Mouse (Mus musculus) limb, embryonic 14.5 days (tissue): ENCODE results near the gene Olfr1245. TPM values are rescaled to one million over a fixed set of nuclear protein-coding genes. Genes with fewer than 3 reads are reported as not detected.

ENCODE experiments used
- ATAC-seq: fragments of 200-750 bp; cut with Nextera tagmentation; 2 replicates; pipeline ENCODE4 v1.8.0; 2017; ENCODE audit warnings: low read depth, moderate number of reproducible peaks, moderate TSS enrichment; ENCODE audit not compliant: low FRiP score
- DNase-seq: peaks from one replicate; pipeline ENCODE4 v3.0.0-alpha.2; 2015; ENCODE audit warnings: low spot score
- H3K27ac ChIP-seq: fragments of 300-500 bp; sonication (generic); replicated peaks from 2 replicates; pipeline ENCODE4 v1.5.1; 2014; ENCODE audit warnings: low read depth, mild to moderate bottlenecking, low read length, moderate library complexity, mixed read lengths
- H3K27me3 ChIP-seq: fragments of 300-500 bp; sonication (generic); 2 replicates; pipeline ENCODE4 v1.6.1; 2014; ENCODE audit warnings: low read length, mixed read lengths; ENCODE audit not compliant: control insufficient read depth, insufficient read depth
- H3K36me3 ChIP-seq: fragments of 300-500 bp; sonication (generic); 2 replicates; pipeline ENCODE4 v1.6.1; 2014; ENCODE audit warnings: mild to moderate bottlenecking, low read length, moderate library complexity, mixed read lengths; ENCODE audit not compliant: control insufficient read depth, insufficient read depth
- H3K4me1 ChIP-seq: fragments of 300-500 bp; sonication (generic); 2 replicates; pipeline ENCODE4 v1.6.1; 2014; ENCODE audit warnings: antibody characterized with exemption, low read length, mixed read lengths; ENCODE audit not compliant: control insufficient read depth, insufficient read depth
- H3K4me2 ChIP-seq: fragments of 300-500 bp; sonication (generic); replicated peaks from 2 replicates; pipeline ENCODE4 v1.6.1; 2014; ENCODE audit warnings: low read depth, mild to moderate bottlenecking, low read length, moderate library complexity; ENCODE audit not compliant: severe bottlenecking
- H3K4me3 ChIP-seq: fragments of 300-500 bp; sonication (generic); replicated peaks from 2 replicates; pipeline ENCODE4 v1.5.1; 2014; ENCODE audit warnings: low read length
- H3K9ac ChIP-seq: fragments of 300-500 bp; sonication (generic); 2 replicates; pipeline ENCODE4 v1.6.1; 2014; ENCODE audit warnings: mild to moderate bottlenecking, low read depth, low read length, moderate library complexity; ENCODE audit not compliant: severe bottlenecking
- H3K9me3 ChIP-seq: fragments of 300-500 bp; sonication (generic); 2 replicates; pipeline ENCODE4 v1.6.1; 2016; ENCODE audit warnings: low read length; ENCODE audit not compliant: control insufficient read depth
- POLR2A ChIP-seq: fragments of 200-500 bp; IDR thresholded peaks from 2 replicates; pipeline ENCODE4 v1.8.0; 2012; ENCODE audit warnings: inconsistent platforms, mild to moderate bottlenecking, moderate library complexity, borderline replicate concordance; ENCODE audit not compliant: insufficient read depth, insufficient read length; ENCODE audit errors: extremely low read depth
- WGBS: fragments of 180-500 bp; shearing (Covaris S2); extraction: QIAGEN DNeasy Blood & Tissue Kit; methylation state at CpG from one replicate; pipeline ENCODE4 v1.1.7; 2014; 5-methylcytosine and 5-hydroxymethylcytosine counted together
- polyA plus RNA-seq, 2 experiments: library from polyadenylated mRNA; depleted of rRNA in 1 of 2; stranded (reverse) in 1 of 2; unstranded in 1 of 2; fragments of >200 nt; fragmentation: Nextera tagmentation in 1 of 2; extraction: Ambion mirVana in 1 of 2; gene quantifications; 2 replicates each; pipeline versions ENCODE4 v1.2.1 to v1.2.3; 2012 to 2014

The Olfr1245 gene
- polyA plus RNA-seq, 2 experiments, result not detected

- TF ChIP-seq POLR2A, result no peak
- ATAC-seq (no peak), DNase-seq (no peak)
- Histone ChIP-seq H3K9me3 (no peaks in the 10 kb centered on the region), H3K4me3 (no peak overlapping the region), H3K4me2 (no peak overlapping the region), H3K27ac (no peak overlapping the region), H3K9ac (no peak overlapping the region), H3K27me3 (no peaks in the 10 kb centered on the region), H3K4me1 (no peaks in the 10 kb centered on the region), H3K36me3 (no peaks in the 10 kb centered on the region)
- WGBS, result 78% methylated on average over 1 of the region's 1 CpGs
Observed at GRCm38 (mm10) chr2:89539923-89540322, 38.3 kb downstream of the Olfr1245 start.

GRCm38 (mm10) chr2:89531387-89531786 lies 46.9 kb downstream of the Olfr1245 start, which contains the start of gene Olfr1243:
Gene Olfr1243 (minus strand): TSS chr2:89531487.
- H3K9me3 ChIP-seq, result no peaks in the 10 kb centered on the region
- no peak within 1 kb of the TSS for H3K4me3 ChIP-seq
- ATAC-seq, result no peak
- H3K36me3 ChIP-seq, result no peaks in the 10 kb centered on the region
- DNase-seq, result no peak
- TF ChIP-seq POLR2A, result no peak
- no peaks in the 10 kb centered on the region for H3K4me1 ChIP-seq
- 77% methylated on average over 1 of the region's 1 CpGs for WGBS
- no peak within 1 kb of the TSS for H3K4me2 ChIP-seq
- no peak within 1 kb of the TSS for H3K27ac ChIP-seq
- no peaks in the 10 kb centered on the region for H3K27me3 ChIP-seq
- H3K9ac ChIP-seq, result no peak within 1 kb of the TSS

Other genes with a start within 250 kb of the Olfr1245 start
- gene Olfr1232, start 248.8 kb downstream of the Olfr1245 start, polyA plus RNA-seq (2012; rRNA removed), result not detected in 2 replicates
- gene Olfr1232, start 248.8 kb downstream of the Olfr1245 start, polyA plus RNA-seq (2014; fragmentation: Nextera tagmentation; extraction: Ambion mirVana), result not detected in 2 replicates
- not detected in 2 replicates for gene Olfr1233, start 236.0 kb downstream of the Olfr1245 start, polyA plus RNA-seq (2012; rRNA removed)
- gene Olfr1233, start 236.0 kb downstream of the Olfr1245 start, polyA plus RNA-seq (2014; fragmentation: Nextera tagmentation; extraction: Ambion mirVana), result not detected in 2 replicates
- gene Olfr1234, start 213.6 kb downstream of the Olfr1245 start, polyA plus RNA-seq (2012; rRNA removed), result not detected in 2 replicates
- not detected in 2 replicates for gene Olfr1234, start 213.6 kb downstream of the Olfr1245 start, polyA plus RNA-seq (2014; fragmentation: Nextera tagmentation; extraction: Ambion mirVana)
- not detected in 2 replicates for gene Olfr1238, start 168.8 kb downstream of the Olfr1245 start, polyA plus RNA-seq (2012; rRNA removed)
- not detected in 2 replicates for gene Olfr1238, start 168.8 kb downstream of the Olfr1245 start, polyA plus RNA-seq (2014; fragmentation: Nextera tagmentation; extraction: Ambion mirVana)
- gene Olfr1239, start 158.0 kb downstream of the Olfr1245 start, polyA plus RNA-seq (2012; rRNA removed), result not detected in 2 replicates
- not detected in 2 replicates for gene Olfr1239, start 158.0 kb downstream of the Olfr1245 start, polyA plus RNA-seq (2014; fragmentation: Nextera tagmentation; extraction: Ambion mirVana)
- not detected in 2 replicates for gene Olfr1240, start 135.4 kb downstream of the Olfr1245 start, polyA plus RNA-seq (2012; rRNA removed)
- gene Olfr1240, start 135.4 kb downstream of the Olfr1245 start, polyA plus RNA-seq (2014; fragmentation: Nextera tagmentation; extraction: Ambion mirVana), result not detected in 2 replicates
- not detected in 2 replicates for gene Olfr1241, start 91.3 kb downstream of the Olfr1245 start, polyA plus RNA-seq (2012; rRNA removed)
- gene Olfr1241, start 91.3 kb downstream of the Olfr1245 start, polyA plus RNA-seq (2014; fragmentation: Nextera tagmentation; extraction: Ambion mirVana), result not detected in 2 replicates
- not detected in 2 replicates for gene Olfr1242, start 80.1 kb downstream of the Olfr1245 start, polyA plus RNA-seq (2012; rRNA removed)
- gene Olfr1242, start 80.1 kb downstream of the Olfr1245 start, polyA plus RNA-seq (2014; fragmentation: Nextera tagmentation; extraction: Ambion mirVana), result not detected in 2 replicates
- not detected in 2 replicates for gene Olfr1243, start 47.0 kb downstream of the Olfr1245 start, polyA plus RNA-seq (2012; rRNA removed)
- not detected in 2 replicates for gene Olfr1243, start 47.0 kb downstream of the Olfr1245 start, polyA plus RNA-seq (2014; fragmentation: Nextera tagmentation; extraction: Ambion mirVana)
- not detected in 2 replicates for gene Olfr1246, start 14.7 kb upstream of the Olfr1245 start, polyA plus RNA-seq (2012; rRNA removed)
- not detected in 2 replicates for gene Olfr1246, start 14.7 kb upstream of the Olfr1245 start, polyA plus RNA-seq (2014; fragmentation: Nextera tagmentation; extraction: Ambion mirVana)
- gene Olfr1247, start 35.7 kb upstream of the Olfr1245 start, polyA plus RNA-seq (2012; rRNA removed), result not detected in 2 replicates
- gene Olfr1247, start 35.7 kb upstream of the Olfr1245 start, polyA plus RNA-seq (2014; fragmentation: Nextera tagmentation; extraction: Ambion mirVana), result not detected in 2 replicates
- gene Olfr1248, start 39.8 kb upstream of the Olfr1245 start, polyA plus RNA-seq (2012; rRNA removed), result not detected in 2 replicates
- gene Olfr1248, start 39.8 kb upstream of the Olfr1245 start, polyA plus RNA-seq (2014; fragmentation: Nextera tagmentation; extraction: Ambion mirVana), result not detected in 2 replicates
- not detected in 2 replicates for gene Olfr1249, start 56.5 kb upstream of the Olfr1245 start, polyA plus RNA-seq (2012; rRNA removed)
- not detected in 2 replicates for gene Olfr1249, start 56.5 kb upstream of the Olfr1245 start, polyA plus RNA-seq (2014; fragmentation: Nextera tagmentation; extraction: Ambion mirVana)
- gene Olfr1250, start 83.0 kb upstream of the Olfr1245 start, polyA plus RNA-seq (2012; rRNA removed), result not detected in 2 replicates
- not detected in 2 replicates for gene Olfr1250, start 83.0 kb upstream of the Olfr1245 start, polyA plus RNA-seq (2014; fragmentation: Nextera tagmentation; extraction: Ambion mirVana)
- gene Olfr1251, start 93.5 kb upstream of the Olfr1245 start, polyA plus RNA-seq (2012; rRNA removed), result not detected in 2 replicates
- gene Olfr1251, start 93.5 kb upstream of the Olfr1245 start, polyA plus RNA-seq (2014; fragmentation: Nextera tagmentation; extraction: Ambion mirVana), result not detected in 2 replicates
- not detected in 2 replicates for gene Olfr1252, start 146.6 kb upstream of the Olfr1245 start, polyA plus RNA-seq (2012; rRNA removed)
- gene Olfr1252, start 146.6 kb upstream of the Olfr1245 start, polyA plus RNA-seq (2014; fragmentation: Nextera tagmentation; extraction: Ambion mirVana), result not detected in 2 replicates
- not detected in 2 replicates for gene Olfr1253, start 178.6 kb upstream of the Olfr1245 start, polyA plus RNA-seq (2012; rRNA removed)
- gene Olfr1253, start 178.6 kb upstream of the Olfr1245 start, polyA plus RNA-seq (2014; fragmentation: Nextera tagmentation; extraction: Ambion mirVana), result not detected in 2 replicates
- not detected in 2 replicates for gene Olfr1254, start 215.2 kb upstream of the Olfr1245 start, polyA plus RNA-seq (2012; rRNA removed)
- gene Olfr1254, start 215.2 kb upstream of the Olfr1245 start, polyA plus RNA-seq (2014; fragmentation: Nextera tagmentation; extraction: Ambion mirVana), result not detected in 2 replicates
- gene Olfr1255, start 233.6 kb upstream of the Olfr1245 start, polyA plus RNA-seq (2012; rRNA removed), result not detected in 2 replicates
- not detected in 2 replicates for gene Olfr1255, start 233.6 kb upstream of the Olfr1245 start, polyA plus RNA-seq (2014; fragmentation: Nextera tagmentation; extraction: Ambion mirVana)